In the genomic region with DNA sequence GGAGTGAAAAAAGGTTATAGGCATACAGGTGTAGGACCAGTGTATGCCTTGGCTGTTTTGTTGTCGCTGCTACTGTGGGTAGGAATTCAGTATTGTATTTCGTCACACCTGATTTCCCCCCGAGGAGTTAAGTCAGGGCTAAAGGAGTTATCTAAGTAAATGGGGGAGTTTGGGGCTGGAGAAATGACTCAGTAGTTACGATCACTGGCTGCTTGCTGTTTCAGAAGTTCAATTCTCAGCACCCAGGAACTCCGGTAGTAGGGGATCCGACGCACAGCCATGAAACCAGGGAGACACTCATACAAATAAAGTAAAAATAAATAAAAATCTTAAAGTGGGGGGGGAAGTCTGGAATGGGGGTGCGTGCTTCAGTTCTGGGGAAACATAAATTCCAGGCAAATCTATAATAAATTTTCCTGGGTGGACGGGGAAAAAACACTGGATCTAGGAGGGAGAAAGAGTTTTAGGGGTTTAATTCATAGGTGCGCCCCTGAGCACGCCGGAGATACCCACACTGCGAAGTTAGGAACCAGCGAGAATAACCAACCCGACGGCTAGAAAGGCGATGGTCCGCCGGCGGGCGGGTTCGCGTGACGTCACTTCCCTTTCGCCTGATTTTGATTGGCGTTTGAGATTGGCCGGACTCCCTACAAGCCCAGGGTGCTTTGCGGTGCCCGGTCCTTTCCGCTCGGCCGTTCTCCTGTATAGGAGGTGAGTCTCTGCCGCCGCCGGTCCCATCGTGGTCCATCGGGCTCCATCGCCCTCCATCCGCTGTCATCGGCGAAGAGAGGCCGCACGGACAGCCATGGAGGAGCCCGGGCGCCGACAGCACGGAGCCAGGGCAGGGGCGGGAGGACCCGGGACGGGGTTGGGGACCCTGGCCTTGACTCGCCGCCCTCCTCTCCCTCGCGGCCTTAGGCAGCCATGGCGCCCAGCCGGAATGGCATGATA, we compare ENCODE assay signal across 8 mouse cellular contexts. TPM values are rescaled to one million over a fixed set of nuclear protein-coding genes. Genes with fewer than 3 reads are reported as not detected.
A peak's percentile ranks its signal among the peaks of the same experiment; 100 is the strongest.
DNase-seq lines count a peak whose midpoint lies in the region; ATAC-seq and TF ChIP-seq lines count a peak whose summit lies in the region.

A gene (plus strand): TSS at position 616 of the 951 bp plus-strand sequence.

- H3K9me3 ChIP-seq in G1E (replicated peaks): no peaks in the 10 kb centered on the region
- H3K9me3 ChIP-seq in forebrain, embryonic 16.5 days (ENCODE audit: control insufficient read depth, low read length): no peaks in the 10 kb centered on the region
- H3K9me3 ChIP-seq in lung, embryonic 14.5 days (ENCODE audit: low read depth, low read length): no peaks in the 10 kb centered on the region

- peak; percentile 91 for ATAC-seq in G1E (ENCODE audit: extremely low read depth, insufficient number of reproducible peaks, low FRiP score, poor library complexity, severe bottlenecking)
- ATAC-seq in forebrain, embryonic 16.5 days: peak; percentile 97
- ATAC-seq in lung, embryonic 14.5 days (ENCODE audit: insufficient read depth): peak; percentile 97

- DNase-seq in G1E (ENCODE audit: low spot score): peak; percentile 95
- DNase-seq in cerebellum, adult 18-20 months: peak; percentile 97 to 98
- DNase-seq in heart, postnatal 36 days: peak; percentile 97
- DNase-seq in layer of hippocampus, adult 2 months (ENCODE audit: low spot score in 2 of 2): peak; percentile 97 to 99
- peak; percentile 99 for DNase-seq in lung, embryonic 14.5 days
- DNase-seq in thymus, adult 2 months: peak; percentile 94

- peak; percentile 80; the same call in 1 of the 2 replicates for TF ChIP-seq POLR2A in olfactory bulb, adult 2 months (IDR thresholded peaks at IDR 0.05; ENCODE audit: insufficient read depth, low read depth, low read length)
- peak; percentile 73 for TF ChIP-seq POLR2A in thymus, adult 2 months (IDR thresholded peaks at IDR 0.05; ENCODE audit: control insufficient read depth, extremely low read depth, insufficient read depth, low read length, poor library complexity)

- H3K4me1 ChIP-seq in G1E (ENCODE audit: insufficient read depth, low read depth, low read length): peaks cover 35% of the 10 kb centered on the region
- peaks cover 12% of the 10 kb centered on the region for H3K4me1 ChIP-seq in forebrain, embryonic 16.5 days (replicated peaks; ENCODE audit: control insufficient read depth, insufficient read depth, low read length)
- no peaks in the 10 kb centered on the region for H3K4me1 ChIP-seq in lung, embryonic 14.5 days (ENCODE audit: insufficient read depth)
- peaks cover 5% of the 10 kb centered on the region for H3K4me1 ChIP-seq in olfactory bulb, adult 2 months (ENCODE audit: control insufficient read depth, insufficient read depth, low read length)
- peaks cover 10% of the 10 kb centered on the region for H3K4me1 ChIP-seq in thymus, adult 2 months (replicated peaks; ENCODE audit: control insufficient read depth, insufficient read depth, low read length)

- peak within 1 kb of the TSS; percentile 88 for H3K4me2 ChIP-seq in forebrain, embryonic 16.5 days (ENCODE audit: low read length)
- H3K4me2 ChIP-seq in lung, embryonic 14.5 days: peak within 1 kb of the TSS; percentile 98

- peak within 1 kb of the TSS; percentile 89 for H3K9ac ChIP-seq in forebrain, embryonic 16.5 days (replicated peaks; ENCODE audit: low read depth, low read length)
- peak within 1 kb of the TSS; percentile 97 for H3K9ac ChIP-seq in lung, embryonic 14.5 days

- H3K4me3 ChIP-seq in G1E (ENCODE audit: low read depth, low read length): peak within 1 kb of the TSS; percentile 90
- peak within 1 kb of the TSS; percentile 86 for H3K4me3 ChIP-seq in forebrain, embryonic 16.5 days (replicated peaks; ENCODE audit: low read length)
- peak within 1 kb of the TSS; percentile 98 for H3K4me3 ChIP-seq in layer of hippocampus, adult 2 months
- peak within 1 kb of the TSS; percentile 88 for H3K4me3 ChIP-seq in lung, embryonic 14.5 days (ENCODE audit: low read depth, low read length)
- peak within 1 kb of the TSS; percentile 60 for H3K4me3 ChIP-seq in olfactory bulb, adult 2 months (ENCODE audit: insufficient read depth, low read depth, low read length)
- H3K4me3 ChIP-seq in thymus, adult 2 months (ENCODE audit: control insufficient read depth, insufficient read depth, low read length): peak within 1 kb of the TSS; percentile 92

- TF ChIP-seq CTCF in G1E (IDR thresholded peaks at IDR 0.05; ENCODE audit: low read depth, low read length): no peak
- TF ChIP-seq CTCF in layer of hippocampus, adult 2 months (conservative IDR thresholded peaks at IDR 0.05): no peak; the same call in 1 of the 2 replicates
- no peak for TF ChIP-seq CTCF in lung, embryonic 14.5 days (IDR thresholded peaks at IDR 0.05; ENCODE audit: low read depth)
- no peak for TF ChIP-seq CTCF in olfactory bulb, adult 2 months (IDR thresholded peaks at IDR 0.05; ENCODE audit: insufficient read depth, low read depth, low read length)
- no peak for TF ChIP-seq CTCF in thymus, adult 2 months (IDR thresholded peaks at IDR 0.05; ENCODE audit: borderline replicate concordance, control insufficient read depth, extremely low read depth, insufficient read depth, low read length, poor library complexity)

- peak within 1 kb of the TSS; percentile 92 for H3K27ac ChIP-seq in forebrain, embryonic 16.5 days (ENCODE audit: low read length)
- peak within 1 kb of the TSS; percentile 96 for H3K27ac ChIP-seq in layer of hippocampus, adult 2 months
- peak within 1 kb of the TSS; percentile 97 for H3K27ac ChIP-seq in lung, embryonic 14.5 days (ENCODE audit: low read depth)
- peak within 1 kb of the TSS; percentile 15 for H3K27ac ChIP-seq in olfactory bulb, adult 2 months (ENCODE audit: insufficient read depth, low read depth, low read length)
- no peak within 1 kb of the TSS for H3K27ac ChIP-seq in thymus, adult 2 months (ENCODE audit: control insufficient read depth, insufficient read depth, low read length)

- no peaks in the 10 kb centered on the region for H3K27me3 ChIP-seq in G1E (ENCODE audit: insufficient read depth, low read length)
- H3K27me3 ChIP-seq in forebrain, embryonic 16.5 days (replicated peaks; ENCODE audit: control insufficient read depth, insufficient read depth, low read length): no peaks in the 10 kb centered on the region
- H3K27me3 ChIP-seq in lung, embryonic 14.5 days (ENCODE audit: insufficient read depth, low read length): no peaks in the 10 kb centered on the region
- H3K27me3 ChIP-seq in thymus, adult 2 months (ENCODE audit: control insufficient read depth, insufficient read depth, low read length): no peaks in the 10 kb centered on the region

- intact Hi-C loops in heart, postnatal 36 days (cut with DNase I): loop anchor here (1.0 to 2.0 kb wide), 2 partner anchors 33 to 60 kb away; a partner anchor contains a TSS

- 1% methylated on average over 56 of the region's 56 CpGs for WGBS in forebrain, embryonic 16.5 days
- under 1% methylated on average over 56 of the region's 56 CpGs for WGBS in lung, embryonic 14.5 days
- under 1% methylated on average over 56 of the region's 56 CpGs for WGBS in olfactory bulb, adult 2 months
- WGBS in thymus, adult 2 months: under 1% methylated on average over 56 of the region's 56 CpGs

- H3K36me3 ChIP-seq in G1E (replicated peaks): peaks cover 55% of the 10 kb centered on the region
- H3K36me3 ChIP-seq in forebrain, embryonic 16.5 days (ENCODE audit: control insufficient read depth, insufficient read depth): peaks cover 19% of the 10 kb centered on the region
- H3K36me3 ChIP-seq in lung, embryonic 14.5 days (ENCODE audit: insufficient read depth): peaks cover 47% of the 10 kb centered on the region
- peaks cover 22% of the 10 kb centered on the region for H3K36me3 ChIP-seq in thymus, adult 2 months (ENCODE audit: control insufficient read depth, insufficient read depth, low read length)

RNA-seq across cellular contexts. Expression of the gene that starts here (rescaled TPM):
- total RNA-seq in G1E (2014; fragmentation: Nextera tagmentation) (835 and 904 TPM in 2 replicates), G1E (2017) (3,495 and 3,523 TPM in 2 replicates)
- polyA plus RNA-seq in G1E (2012): 4,220 and 5,023 TPM in 2 replicates
- polyA plus RNA-seq in forebrain, embryonic 16.5 days (2015; fragmentation: Nextera tagmentation; extraction: Ambion mirVana): 777 and 810 TPM in 2 replicates
- 100 to 1,000 TPM; 409 to 436 TPM for total RNA-seq in heart, postnatal 36 days (2021)
- total RNA-seq in layer of hippocampus, adult 2 months (2021): 100 to 1,000 TPM; 418 to 466 TPM
- 1,722 and 1,770 TPM in 2 replicates for polyA plus RNA-seq in lung, embryonic 14.5 days (2014; fragmentation: Nextera tagmentation; extraction: Ambion mirVana)
- 1,464 TPM in 1 of 2 replicates, not detected in the other for polyA plus RNA-seq in olfactory bulb, adult 2 months (2012; ENCODE audit: insufficient read depth, insufficient read length, low replicate concordance, missing spikeins)
- 3,303 and 3,543 TPM in 2 replicates for polyA plus RNA-seq in thymus, adult 2 months (2012; rRNA removed)
